Comparison of ENCODE assay signal across 8 mouse cellular contexts in the genomic region with DNA sequence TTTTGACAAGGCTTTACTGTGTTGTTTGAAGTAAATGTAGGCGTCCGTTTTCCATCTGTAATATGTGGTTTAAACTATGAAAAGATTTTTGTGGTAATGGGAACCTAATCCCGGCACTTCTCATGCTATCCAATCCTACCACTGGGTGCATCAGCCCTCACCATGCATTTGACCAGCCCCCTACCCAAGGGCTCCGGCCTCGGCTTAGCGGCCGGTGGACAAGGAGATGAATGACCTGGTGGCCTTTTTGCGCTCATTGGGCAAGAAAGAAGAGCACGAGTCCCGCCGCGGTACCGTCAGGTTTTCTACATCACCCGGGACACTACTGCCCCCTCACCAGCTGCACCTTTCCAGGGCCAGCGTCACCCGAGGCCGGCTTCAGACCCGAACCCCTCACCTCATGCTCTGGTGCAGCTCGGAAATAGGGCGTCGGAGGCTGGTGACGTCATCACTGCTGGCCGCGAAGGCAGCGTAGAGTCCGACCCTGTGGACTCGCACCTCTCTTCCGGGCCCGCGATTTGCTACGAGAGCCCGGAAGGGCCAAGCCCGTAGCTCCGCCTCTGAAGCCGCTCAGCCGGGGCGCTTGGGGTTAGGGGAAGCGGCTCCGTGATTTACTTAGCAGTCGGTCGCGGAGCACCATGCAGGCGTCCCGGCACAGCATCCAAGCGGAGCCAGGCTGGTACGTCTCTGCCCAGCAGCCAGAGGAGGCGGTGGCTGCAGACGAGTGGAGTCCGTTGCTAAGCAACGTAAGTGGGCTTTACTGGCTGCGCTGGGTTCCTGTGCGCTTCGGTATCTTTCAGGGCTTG. TPM values are rescaled to one million over a fixed set of nuclear protein-coding genes. Genes with fewer than 3 reads are reported as not detected.
DNase-seq lines count a peak whose midpoint lies in the region; ATAC-seq lines count a peak whose summit lies in the region.

A gene (minus strand): TSS at position 424 of the 806 bp plus-strand sequence.
A gene (plus strand): TSS at position 493 of the 806 bp plus-strand sequence.

- DNase-seq in adipocyte (ENCODE audit: low spot score) = peak; percentile 93
- peak; percentile 99 for DNase-seq in embryo, embryonic 10 days (ENCODE audit: low spot score)
- DNase-seq in gastrocnemius, postnatal 14 days = peak; percentile 93
- peak; percentile 97 for DNase-seq in intestine, embryonic 14.5 days (ENCODE audit: low spot score)
- DNase-seq in left cerebral cortex, postnatal 14 days (ENCODE audit: low spot score in 2 of 2) = peak; percentile 92 to 94
- peak; percentile 96 for DNase-seq in mesoderm, embryonic 11.5 days (ENCODE audit: low read depth, low spot score)
- DNase-seq in right cerebral cortex, postnatal 36 days (ENCODE audit: low spot score in 2 of 2) = peak; percentile 91
- DNase-seq in yolk sac, embryonic 10.5 days (ENCODE audit: low spot score) = peak; percentile 94

- H3K36me3 ChIP-seq in intestine, embryonic 14.5 days (ENCODE audit: control insufficient read depth, insufficient read depth, low read length) = peaks cover 15% of the 10 kb centered on the region

- intact Hi-C loops in gastrocnemius, postnatal 14 days (cut with DNase I; ENCODE audit: low total_unique reads) = no loop called here
- intact Hi-C loops in left cerebral cortex, postnatal 14 days (cut with DNase I) = loop anchor here (10.0 kb wide), 1 partner anchor 232 kb away; a partner anchor contains a TSS

- ATAC-seq in intestine, embryonic 14.5 days (replicated peaks; ENCODE audit: low FRiP score, low TSS enrichment, low read depth) = peak; percentile 98

- peaks cover 6% of the 10 kb centered on the region; the same call in 1 of the 2 replicates for H3K4me1 ChIP-seq in intestine, embryonic 14.5 days (replicated peaks; ENCODE audit: control insufficient read depth, insufficient read depth, low read length)

- 1% methylated on average over 53 of the region's 53 CpGs for WGBS in intestine, embryonic 14.5 days

- no peaks in the 10 kb centered on the region for H3K9me3 ChIP-seq in intestine, embryonic 14.5 days (ENCODE audit: control insufficient read depth, low read length)

- H3K9ac ChIP-seq in intestine, embryonic 14.5 days (ENCODE audit: low read length) = peak within 1 kb of the TSS; percentile 64

- peak within 1 kb of the TSS; percentile 78 for H3K4me2 ChIP-seq in intestine, embryonic 14.5 days (ENCODE audit: low read length)

- H3K27me3 ChIP-seq in intestine, embryonic 14.5 days (replicated peaks; ENCODE audit: control insufficient read depth, insufficient read depth, low read length) = no peaks in the 10 kb centered on the region

- H3K27ac ChIP-seq in intestine, embryonic 14.5 days (ENCODE audit: low read depth) = peak within 1 kb of the TSS; percentile 65

- H3K4me3 ChIP-seq in intestine, embryonic 14.5 days (ENCODE audit: low read depth, low read length) = peak within 1 kb of the TSS; percentile 85

RNA-seq across cellular contexts. Expression of the first gene that starts in this region (rescaled TPM):
- 1 to 10 TPM; 6.3 to 7.5 TPM for total RNA-seq in gastrocnemius, postnatal 14 days (2021)
- 18.1 and 19.9 TPM in 2 replicates for polyA plus RNA-seq in intestine, embryonic 14.5 days (2014; fragmentation: Nextera tagmentation; extraction: Ambion mirVana)
- 10 to 100 TPM; 11.8 to 12.3 TPM for total RNA-seq in left cerebral cortex, postnatal 14 days (2021)

RNA-seq across cellular contexts. Expression of the second gene that starts in this region (rescaled TPM):
- total RNA-seq in gastrocnemius, postnatal 14 days (2021) = 1 to 10 TPM; 4.5 to 5.5 TPM
- polyA plus RNA-seq in intestine, embryonic 14.5 days (2014; fragmentation: Nextera tagmentation; extraction: Ambion mirVana) = 9.6 and 10.6 TPM in 2 replicates
- total RNA-seq in left cerebral cortex, postnatal 14 days (2021) = 10 to 100 TPM; 15.6 to 16.7 TPM

Comparison
In these comparisons a context has a peak if more than half of its experiments do, and no peak if none do; other contexts are left out.
1. Peak in every context shown above with its lines: DNase-seq, ATAC-seq, H3K4me3 ChIP-seq and H3K27ac ChIP-seq.